Mouse (Mus musculus): Measurements from ENCODE around the gene Slc39a11. TPM values are rescaled to one million over a fixed set of nuclear protein-coding genes. Genes with fewer than 3 reads are reported as not detected.
A peak's percentile ranks its signal among the peaks of the same experiment; 100 is the strongest.

The Slc39a11 gene
- total RNA-seq, 1 experiment from 2014 or later: 13.7 TPM

DNA sequence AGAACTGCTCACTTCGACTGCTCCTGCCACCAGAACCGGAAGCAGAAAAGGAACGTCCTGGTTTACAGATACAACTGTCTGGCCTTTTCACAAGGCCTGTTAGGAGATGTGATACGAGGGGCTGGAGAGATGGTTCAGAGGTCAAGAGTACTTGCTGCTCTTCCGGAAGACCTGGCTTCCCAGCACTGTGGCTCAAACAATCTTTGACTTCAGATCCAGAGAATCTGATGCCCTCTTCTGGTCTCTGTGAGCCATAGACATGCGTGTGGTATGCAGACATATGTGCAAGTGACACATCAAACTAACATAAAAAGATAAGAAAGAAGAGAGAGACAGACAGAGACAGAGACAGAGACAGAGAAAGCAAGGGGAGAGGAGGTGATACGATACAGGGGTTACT lies 17.6 kb downstream of the Slc39a11 start:
- DNase-seq: no peak

DNA sequence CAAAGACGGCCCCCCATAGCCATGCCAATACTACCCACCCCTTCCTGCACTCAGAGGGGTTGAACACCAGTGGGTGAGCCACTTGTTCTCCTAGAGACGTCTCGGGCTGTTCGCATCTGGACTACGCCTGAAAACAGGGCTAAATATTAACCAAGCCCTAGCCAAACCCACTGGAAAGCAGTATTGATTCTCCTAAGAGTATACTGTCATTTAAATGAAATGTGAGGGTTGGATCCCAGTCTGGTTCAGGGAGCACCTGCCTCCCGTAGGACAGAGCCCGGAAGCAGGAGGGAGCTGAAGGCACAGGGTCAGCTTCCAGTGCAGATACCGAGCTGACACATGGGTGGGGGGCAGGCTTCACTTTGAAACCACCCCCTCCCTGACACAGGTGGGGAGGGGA lies 18.0 kb downstream of the Slc39a11 start:
- no peak for DNase-seq

- no peak for DNase-seq
Observed at GRCm38 (mm10) chr11:113631302-113631701, 18.6 kb downstream of the Slc39a11 start.

DNA sequence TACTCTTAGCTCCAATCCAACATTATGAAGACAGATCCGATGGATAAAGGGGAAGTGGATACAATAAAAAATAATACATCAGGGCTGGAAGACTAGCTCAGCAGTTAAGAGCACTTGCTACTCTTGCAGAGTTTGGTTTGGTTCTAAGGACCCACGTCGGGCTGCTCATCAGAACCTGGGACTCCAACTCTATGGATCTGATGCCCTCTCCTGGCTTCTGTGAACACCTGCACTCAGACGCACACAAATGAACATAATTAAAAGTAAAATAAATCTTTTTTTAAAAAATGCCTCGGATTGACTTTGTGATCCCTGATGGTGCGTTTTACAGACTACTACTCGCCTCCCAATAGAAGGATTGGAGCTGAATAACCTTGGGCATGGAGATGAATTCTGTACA lies 19.2 kb downstream of the Slc39a11 start:
- DNase-seq: peak; percentile 28

DNA sequence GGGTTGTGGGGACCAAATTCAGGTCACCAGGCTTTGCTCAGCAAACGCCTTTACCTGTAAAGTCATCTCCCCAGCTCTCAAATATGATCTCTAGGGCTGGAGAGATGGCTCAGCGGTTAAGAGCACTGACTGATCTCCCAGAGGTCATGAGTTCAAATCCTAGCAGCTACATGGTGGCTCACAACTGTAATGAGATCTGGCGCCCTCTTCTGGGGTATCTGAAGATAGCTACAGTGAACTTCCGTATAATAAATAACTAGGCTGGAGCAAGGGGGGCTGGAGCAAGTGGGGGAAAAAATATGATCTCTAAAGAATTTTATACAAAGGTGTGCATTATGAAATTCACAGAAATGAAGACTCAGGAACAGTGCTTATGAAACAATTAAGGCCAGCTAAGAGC lies 22.1 kb downstream of the Slc39a11 start:
- peak; percentile 42 for DNase-seq

GRCm38 (mm10) chr11:113625437-113625836 lies 24.4 kb downstream of the Slc39a11 start:
- DNase-seq: no peak

DNA sequence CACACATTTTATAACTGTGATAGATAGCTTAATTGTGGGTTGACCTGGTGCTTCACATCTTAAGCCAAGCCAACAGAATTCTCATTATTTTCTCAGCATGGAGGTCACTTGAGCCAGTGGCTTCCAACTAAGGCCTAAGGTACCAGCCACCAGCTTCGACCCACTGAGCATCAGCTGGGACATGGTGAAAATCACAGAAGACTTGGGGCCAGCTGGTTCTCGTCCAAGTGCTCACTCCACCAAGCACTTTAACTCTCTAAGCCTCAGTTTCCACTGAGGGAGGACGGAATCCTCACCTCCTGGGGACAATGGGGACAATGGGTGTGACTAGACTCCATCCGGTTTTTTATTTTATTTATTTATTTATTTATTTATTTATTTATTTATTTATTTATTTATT lies 27.9 kb downstream of the Slc39a11 start:
- no peak for DNase-seq

DNA sequence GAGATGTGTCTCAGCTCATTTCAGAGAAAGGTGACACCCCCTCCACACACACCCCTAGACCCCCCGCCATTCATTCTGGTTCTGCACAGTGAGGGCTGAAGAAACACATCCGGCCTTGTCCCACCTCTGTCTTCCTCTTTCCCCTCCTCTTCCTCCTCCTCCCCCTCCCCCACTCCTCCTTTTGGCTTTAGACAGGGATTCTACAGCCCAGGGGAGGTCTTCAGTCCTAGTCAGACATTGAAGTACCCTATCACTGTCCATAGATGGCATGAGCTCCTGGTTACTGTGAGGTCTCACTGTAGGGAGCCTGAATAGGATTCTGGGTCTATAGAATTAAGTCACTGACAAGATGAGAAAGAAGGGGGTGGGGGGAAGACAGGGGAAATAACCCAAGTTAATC lies 28.9 kb downstream of the Slc39a11 start:
- no peak for DNase-seq

- no peak for DNase-seq
Observed at GRCm38 (mm10) chr11:113619420-113620080, 30.3 kb downstream of the Slc39a11 start.

- DNase-seq: peak; percentile 88
Observed at GRCm38 (mm10) chr11:113618672-113619419, 31.0 kb downstream of the Slc39a11 start, which contains the start of gene Sstr2. Sstr2 (plus strand) TSS chr11:113619342.

DNA sequence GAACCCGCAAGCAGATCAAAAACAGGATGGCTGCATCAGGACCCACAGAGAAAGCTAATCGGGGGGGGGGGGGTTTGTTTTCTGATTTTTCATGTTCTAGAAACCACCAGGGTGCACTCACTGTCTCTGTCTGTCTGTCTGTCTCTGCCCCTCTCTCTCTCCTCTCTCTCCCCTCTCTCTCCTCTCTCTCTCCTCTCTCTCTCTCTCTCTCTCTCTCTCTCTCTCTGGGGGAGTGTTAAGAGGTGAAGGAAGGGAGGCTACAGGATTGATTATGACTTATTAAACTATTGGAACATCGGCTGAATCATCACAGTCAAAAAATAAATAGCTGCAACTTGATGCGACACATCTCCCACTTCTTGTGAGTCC lies 31.6 kb downstream of the Slc39a11 start:
- no peak for DNase-seq

DNA sequence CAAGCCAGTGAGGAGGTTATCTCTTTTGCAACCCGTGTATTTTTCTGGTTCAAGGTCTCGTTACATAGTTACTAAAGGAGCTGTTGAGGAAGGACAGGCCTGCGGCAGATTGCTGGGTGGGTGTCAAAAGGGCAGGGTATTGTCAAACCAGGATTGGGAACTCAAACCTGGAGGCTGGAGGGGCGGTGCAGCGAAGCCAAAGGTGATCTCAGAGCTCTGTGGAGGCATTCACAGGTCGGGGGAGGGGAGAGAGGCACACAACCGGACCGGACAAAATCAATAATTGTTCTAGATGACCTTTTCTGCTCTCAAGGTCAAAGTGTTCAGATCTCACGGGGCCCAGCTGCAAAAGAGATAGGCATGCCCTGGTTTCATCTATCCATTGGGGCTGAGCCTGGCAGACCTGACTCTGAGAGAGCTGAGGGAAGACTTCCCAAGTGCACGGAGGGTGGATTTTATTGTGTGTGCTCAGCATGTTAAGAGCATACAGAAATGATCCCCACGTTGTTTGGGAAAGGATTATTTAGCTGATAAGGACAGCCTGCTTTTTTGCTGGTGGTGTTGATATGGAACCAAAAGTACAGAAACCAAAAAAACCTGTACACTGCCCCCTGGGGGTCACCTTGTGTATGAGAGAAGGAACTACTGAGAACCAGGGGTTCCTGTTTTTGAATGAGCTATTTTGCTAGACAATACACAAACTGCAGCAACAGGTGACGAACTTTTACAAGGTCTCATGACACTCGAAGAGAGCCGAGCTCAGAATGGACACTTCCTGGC lies 32.6 kb downstream of the Slc39a11 start:
- DNase-seq: peak; percentile 85

GRCm38 (mm10) chr11:113614476-113614875 lies 35.4 kb downstream of the Slc39a11 start:
- DNase-seq: no peak

GRCm38 (mm10) chr11:113611664-113612611 lies 37.9 kb downstream of the Slc39a11 start:
- peak; percentile 74 for DNase-seq

GRCm38 (mm10) chr11:113611112-113611646 lies 38.7 kb downstream of the Slc39a11 start:
- DNase-seq: peak; percentile 18

DNA sequence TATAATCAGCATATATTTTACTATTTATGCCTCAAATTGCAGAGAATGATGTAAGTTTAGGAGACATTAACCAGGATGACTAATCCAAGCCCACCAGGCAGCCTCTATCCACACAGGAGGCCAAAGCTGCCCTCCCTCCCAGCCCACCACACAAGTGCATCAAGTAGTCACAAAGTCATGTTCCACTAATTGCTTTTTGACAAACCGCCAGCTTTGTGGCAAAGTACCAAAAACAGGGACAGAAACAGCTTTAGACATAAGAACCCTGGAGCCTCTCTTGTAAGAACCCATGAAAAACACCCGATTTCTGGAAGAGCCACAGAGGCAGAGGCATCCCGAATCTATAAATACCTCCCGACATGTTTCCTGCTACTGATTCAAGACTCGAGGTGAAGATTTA lies 39.6 kb downstream of the Slc39a11 start:
- DNase-seq: peak; percentile 18

GRCm38 (mm10) chr11:113609581-113609980 lies 40.3 kb downstream of the Slc39a11 start:
- no peak for DNase-seq

DNA sequence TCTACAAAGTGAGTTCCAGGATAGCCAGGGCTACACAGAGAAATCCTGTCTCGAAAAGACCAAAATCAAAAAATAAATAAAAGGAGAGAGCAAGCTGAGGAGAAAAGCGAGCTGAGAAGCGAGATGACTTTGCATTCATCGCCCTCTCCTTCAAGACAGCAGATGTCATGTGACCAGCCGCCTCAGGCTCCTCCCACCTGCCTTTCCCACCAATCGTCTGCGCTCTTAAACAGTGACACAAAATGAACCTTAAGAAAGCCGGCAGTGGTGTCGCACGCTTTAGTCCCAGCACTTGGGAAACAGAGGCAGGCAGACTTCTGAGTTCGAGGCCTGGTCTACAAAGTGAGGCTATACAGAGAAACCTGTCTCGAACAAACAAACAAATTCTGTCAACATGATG lies 42.3 kb downstream of the Slc39a11 start:
- no peak for DNase-seq

- no peak for DNase-seq
Observed at GRCm38 (mm10) chr11:113601616-113602343, 48.1 kb downstream of the Slc39a11 start.

GRCm38 (mm10) chr11:113600526-113601245 lies 49.2 kb downstream of the Slc39a11 start:
- DNase-seq: no peak
